Mouse (Mus musculus) CD4-positive, CD25-positive, alpha-beta regulatory T cell, adult 2 months (primary cell): Measurements from ENCODE around the gene Serpine1.

Source experiments
- DNase-seq: peaks from one replicate; pipeline ENCODE4 v3.0.0-alpha.2; 2012; ENCODE audit warnings: low read depth, low spot score

Serpine1 gene

DNA sequence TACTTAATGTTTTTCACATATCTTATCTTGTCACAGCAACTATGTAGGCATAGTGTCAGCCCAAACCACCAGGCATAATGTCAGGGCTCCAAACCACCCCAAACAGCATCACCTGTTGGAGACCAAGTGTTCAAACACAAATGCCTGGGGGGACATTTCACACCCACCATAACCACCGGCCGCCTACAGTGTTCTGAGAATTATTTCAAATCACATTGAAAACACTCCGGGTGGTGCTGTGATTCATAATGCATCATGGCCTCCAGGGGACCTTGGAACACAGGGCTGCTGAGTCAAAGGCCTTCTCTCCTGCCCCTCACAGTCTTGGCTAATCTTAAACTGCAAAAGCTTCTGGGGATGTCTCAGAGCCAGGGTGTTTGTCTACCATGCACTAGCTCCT is 56.2 kb downstream of the Serpine1 start:
- DNase-seq: no peak

DNA sequence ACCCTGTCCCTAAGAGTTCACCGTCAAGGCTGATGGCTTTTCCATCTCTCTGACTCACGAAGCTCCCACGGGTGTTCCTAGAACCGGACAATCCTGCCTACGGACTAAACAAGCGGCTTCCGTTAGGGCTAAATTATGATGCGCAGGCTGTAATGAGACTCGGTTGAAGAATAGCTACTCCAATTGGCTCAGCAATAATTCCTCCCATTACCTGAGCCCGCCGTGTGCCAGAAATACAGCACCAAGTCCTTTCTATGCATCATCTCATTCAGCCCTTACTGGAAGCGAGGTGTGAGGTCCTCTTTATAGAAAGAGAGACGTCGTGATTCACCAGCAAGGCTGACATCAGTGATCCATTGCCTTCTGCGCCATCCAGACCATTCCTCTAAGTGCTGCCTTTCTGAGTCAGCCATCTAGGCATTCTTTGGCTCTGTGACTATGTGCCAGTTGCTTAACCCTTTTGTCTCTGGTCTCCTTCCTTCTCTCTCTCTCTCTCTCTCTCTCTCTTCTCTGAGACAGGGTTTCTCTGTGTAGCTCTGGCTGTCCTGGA is 59.6 kb downstream of the Serpine1 start:
- DNase-seq: no peak
